20 mouse cellular contexts compared by ENCODE assay signal in the genomic region with DNA sequence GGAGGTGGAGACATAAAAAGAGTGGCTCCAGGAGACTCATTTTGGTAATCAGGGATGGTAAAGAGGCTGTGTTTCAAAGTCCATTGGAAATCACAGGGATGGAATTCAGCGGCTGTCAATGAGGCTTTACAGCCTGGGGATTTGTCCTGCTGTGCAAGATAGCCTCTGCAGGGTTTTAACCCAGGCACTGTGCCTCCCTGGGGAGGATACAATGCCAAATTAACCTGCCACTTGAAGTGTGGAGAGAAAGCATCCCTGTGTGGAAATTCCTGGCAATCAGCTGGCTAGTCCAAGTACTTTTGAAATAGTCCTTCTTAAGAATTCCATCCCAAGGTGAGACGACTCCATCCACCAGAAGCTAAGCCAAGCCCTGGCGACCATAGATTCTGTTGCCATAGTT.
DNase-seq lines count a peak whose midpoint lies in the region; ATAC-seq and TF ChIP-seq lines count a peak whose summit lies in the region.
"Had no signal": no experiment of that assay in that cellular context is flagged by ENCODE, and none has a peak within 500 bp of the region (broad histone marks: within the 10 kb centered on the region; RNA-seq: fewer than 3 reads in every experiment).

No protein-coding gene starts in this region.

- H3K9ac ChIP-seq in heart, adult 2 months (ENCODE audit: low read depth, low read length), result no peak overlapping the region
- H3K9ac ChIP-seq: embryonic facial prominence, embryonic 12.5 days; forebrain, embryonic 13.5 days; forebrain, embryonic 15.5 days; forebrain, postnatal 0 days had no signal

- H3K27ac ChIP-seq in layer of hippocampus, adult 2 months, result no peak overlapping the region
- H3K27ac ChIP-seq in heart, adult 2 months, result no peak overlapping the region
- H3K27ac ChIP-seq: embryonic facial prominence, embryonic 10.5 days; embryonic facial prominence, embryonic 12.5 days; forebrain, embryonic 13.5 days; forebrain, embryonic 15.5 days had no signal

- 40% methylated on average over 3 of the region's 3 CpGs for WGBS in heart, adult 2 months

- in situ Hi-C loops in Patski (cut with MboI; ENCODE audit: low pct_unique_long_range_greater_than_20kb), result no loop called here

- TF ChIP-seq CTCF in Patski (IDR thresholded peaks at IDR 0.05), result no peak
- no peak for TF ChIP-seq CTCF in layer of hippocampus, adult 2 months (conservative IDR thresholded peaks at IDR 0.05)
- no peak for TF ChIP-seq CTCF in heart, adult 2 months (IDR thresholded peaks at IDR 0.05)

- no peak overlapping the region for H3K4me3 ChIP-seq in layer of hippocampus, adult 2 months
- H3K4me3 ChIP-seq in heart, adult 2 months, result no peak overlapping the region
- H3K4me3 ChIP-seq: embryonic facial prominence, embryonic 10.5 days; embryonic facial prominence, embryonic 12.5 days; forebrain, embryonic 13.5 days; forebrain, embryonic 15.5 days had no signal

- H3K27me3 ChIP-seq in Patski, result no peaks in the 10 kb centered on the region
- H3K27me3 ChIP-seq in heart, adult 2 months (ENCODE audit: control insufficient read depth, insufficient read depth, low read length), result no peaks in the 10 kb centered on the region
- H3K27me3 ChIP-seq: embryonic facial prominence, embryonic 12.5 days; forebrain, embryonic 13.5 days; forebrain, embryonic 15.5 days had no signal

- CTCF ChIA-PET in Patski (lab: Charles Lee), result interaction anchor here (1.2 kb wide), 1 partner anchor 30 kb away, joined by 3 read pairs; no protein-coding TSS in a partner anchor

- no peaks in the 10 kb centered on the region for H3K79me2 ChIP-seq in heart, adult 2 months (replicated peaks; ENCODE audit: control insufficient read depth, insufficient read depth, low read length)

- intact Hi-C loops in heart, postnatal 14 days (cut with DNase I), result no loop called here
- intact Hi-C loops in heart, adult 2 months (cut with DNase I), result no loop called here

- no peaks in the 10 kb centered on the region for H3K36me3 ChIP-seq in heart, adult 2 months (ENCODE audit: control insufficient read depth, insufficient read depth, low read length)
- H3K36me3 ChIP-seq: embryonic facial prominence, embryonic 10.5 days; embryonic facial prominence, embryonic 12.5 days; forebrain, embryonic 15.5 days had no signal

- no peak for TF ChIP-seq EP300 in heart, adult 2 months (IDR thresholded peaks at IDR 0.05; ENCODE audit: insufficient read depth, low read depth, low read length)

- no peaks in the 10 kb centered on the region for H3K4me1 ChIP-seq in heart, adult 2 months (ENCODE audit: control insufficient read depth, insufficient read depth, low read length)
- H3K4me1 ChIP-seq: embryonic facial prominence, embryonic 12.5 days; forebrain, embryonic 13.5 days; forebrain, embryonic 15.5 days had no signal

- ATAC-seq in Patski, result peak; percentile 88
- ATAC-seq: forebrain, embryonic 13.5 days; forebrain, embryonic 15.5 days; forebrain, postnatal 0 days had no signal

- POLR2A ChIA-PET in Patski (lab: Charles Lee), result no interaction called here

- TF ChIP-seq POLR2A in heart, adult 2 months (IDR thresholded peaks at IDR 0.05; ENCODE audit: insufficient read depth, low read depth, low read length), result no peak

- DNase-seq in heart, adult 11 months, result peak; percentile 58
- no peak for DNase-seq in heart, postnatal 14 days
- DNase-seq in MN1 (ENCODE audit: low spot score), result peak; percentile 22
- DNase-seq in Patski (ENCODE audit: low read depth, low spot score), result peak; percentile 60
- peak; percentile 23 for DNase-seq in ZHBTc4 (ENCODE audit: low read depth, low spot score)
- no peak for DNase-seq in spleen, postnatal 36 days (ENCODE audit: low spot score in 2 of 2)
- DNase-seq in layer of hippocampus, adult 2 months (ENCODE audit: low spot score in 2 of 2), result no peak
- DNase-seq in heart, adult 2 months, result no peak
- DNase-seq: adrenal gland, adult 8-10 months; adrenal gland, postnatal 25 days; cerebellum, adult 11 months; cerebellum, adult 18-20 months; cerebellum, adult 9-10 months; cerebellum, postnatal 10 days; cerebellum, postnatal 25 days; forebrain, postnatal 0 days had no signal

Comparison
In these comparisons a context has a peak if more than half of its experiments do, and no peak if none do; other contexts are left out.
1. DNase-seq: peak in heart, adult 11 months (single experiment), MN1 (single experiment), Patski (single experiment) and ZHBTc4 (single experiment); none in heart, postnatal 14 days (0 of 2), spleen, postnatal 36 days (0 of 2), layer of hippocampus, adult 2 months (0 of 2) and heart, adult 2 months (0 of 2).